Mouse (Mus musculus) hindbrain, embryonic 14.5 days (tissue): ENCODE results near the gene Slc12a3. TPM values are rescaled to one million over a fixed set of nuclear protein-coding genes. Genes with fewer than 3 reads are reported as not detected.

ENCODE experiments used
- ATAC-seq: fragments of 200-750 bp; cut with Nextera tagmentation; 2 replicates; pipeline ENCODE4 v1.8.0; 2017; ENCODE audit warnings: moderate number of reproducible peaks, mild to moderate bottlenecking, moderate TSS enrichment, moderate library complexity; ENCODE audit not compliant: low FRiP score
- DNase-seq: peaks from one replicate; pipeline ENCODE4 v3.0.0-alpha.2; 2015; ENCODE audit warnings: low spot score
- H3K27ac ChIP-seq: fragments of 300-500 bp; sonication (generic); 2 replicates; pipeline ENCODE4 v1.5.1; 2014; ENCODE audit warnings: mild to moderate bottlenecking, moderate library complexity
- H3K27me3 ChIP-seq: fragments of 300-500 bp; sonication (generic); 2 replicates; pipeline ENCODE4 v1.6.1; 2014; ENCODE audit warnings: mild to moderate bottlenecking, low read length, mixed read lengths; ENCODE audit not compliant: control insufficient read depth, insufficient read depth
- H3K36me3 ChIP-seq: fragments of 300-500 bp; sonication (generic); replicated peaks from 2 replicates; pipeline ENCODE4 v1.6.1; 2014; ENCODE audit not compliant: control insufficient read depth, insufficient read depth
- H3K4me1 ChIP-seq: fragments of 300-500 bp; sonication (generic); replicated peaks from 2 replicates; pipeline ENCODE4 v1.6.1; 2014; ENCODE audit warnings: antibody characterized with exemption, low read length, mixed read lengths; ENCODE audit not compliant: control insufficient read depth, insufficient read depth
- H3K4me2 ChIP-seq: fragments of 300-500 bp; sonication (generic); replicated peaks from 2 replicates; pipeline ENCODE4 v1.6.1; 2014; ENCODE audit warnings: mild to moderate bottlenecking, moderate library complexity
- H3K4me3 ChIP-seq: fragments of 300-500 bp; sonication (generic); replicated peaks from 2 replicates; pipeline ENCODE4 v1.5.1; 2014; ENCODE audit warnings: mild to moderate bottlenecking, low read length
- H3K9ac ChIP-seq: fragments of 300-500 bp; sonication (generic); 2 replicates; pipeline ENCODE4 v1.6.1; 2014
- H3K9me3 ChIP-seq: fragments of 300-500 bp; sonication (generic); 2 replicates; pipeline ENCODE4 v1.6.1; 2016; ENCODE audit warnings: low read length; ENCODE audit not compliant: control insufficient read depth
- WGBS: fragments of 180-500 bp; shearing (Covaris S2); extraction: QIAGEN DNeasy Blood & Tissue Kit; methylation state at CpG from one replicate; pipeline ENCODE4 v1.1.7; 2014; 5-methylcytosine and 5-hydroxymethylcytosine counted together
- polyA plus RNA-seq: library from polyadenylated mRNA; unstranded; fragments of >200 nt; fragmentation: Nextera tagmentation; extraction: Ambion mirVana; gene quantifications from 2 replicates; pipeline ENCODE4 v1.2.1, GENCODE M21; 2014

Slc12a3 gene
- polyA plus RNA-seq, result 0.07 TPM in 1 of 2 replicates, not detected in the other

GRCm38 (mm10) chr8:94328932-94329728 is at the start of gene Slc12a3:
TSS of gene Slc12a3 (plus strand) at chr8:94329201.
- ATAC-seq, result no peak
- Histone ChIP-seq H3K9ac (no peak within 1 kb of the TSS; the same call in 1 of the 2 replicates), H3K4me3 (no peak within 1 kb of the TSS), H3K27me3 (no peaks in the 10 kb centered on the region), H3K4me2 (no peak within 1 kb of the TSS), H3K4me1 (no peaks in the 10 kb centered on the region), H3K27ac (no peak within 1 kb of the TSS), H3K36me3 (0 out of 2 replicates have a peak, but pooled peaks cover 3% of the 10 kb centered on the region), H3K9me3 (no peaks in the 10 kb centered on the region)
- no peak for DNase-seq
- 82% methylated on average over 21 of the region's 21 CpGs for WGBS

GRCm38 (mm10) chr8:94280001-94280613 is 48.9 kb upstream of the Slc12a3 start:
- ATAC-seq, result no peak
- Histone ChIP-seq H3K9me3 (no peaks in the 10 kb centered on the region), H3K4me2 (no peak overlapping the region), H3K36me3 (0 out of 2 replicates have a peak, but pooled peaks cover 6% of the 10 kb centered on the region), H3K27me3 (no peaks in the 10 kb centered on the region), H3K4me3 (no peak overlapping the region), H3K9ac (no peak overlapping the region), H3K27ac (no peak overlapping the region), H3K4me1 (no peaks in the 10 kb centered on the region)
- DNase-seq, result no peak
- WGBS, result 75% methylated on average over 5 of the region's 5 CpGs

- peaks cover 18% of the 10 kb centered on the region; the same call in 1 of the 2 replicates for H3K36me3 ChIP-seq
- no peak overlapping the region for H3K27ac ChIP-seq
- H3K4me1 ChIP-seq, result no peaks in the 10 kb centered on the region
- H3K4me3 ChIP-seq, result no peak overlapping the region
- DNase-seq (no peak), ATAC-seq (no peak)
- H3K9ac ChIP-seq, result no peak overlapping the region
- no peaks in the 10 kb centered on the region for H3K9me3 ChIP-seq
- no peak overlapping the region for H3K4me2 ChIP-seq
- no peaks in the 10 kb centered on the region for H3K27me3 ChIP-seq
- 64% methylated on average over 3 of the region's 3 CpGs for WGBS
Observed at GRCm38 (mm10) chr8:94282453-94282985, 46.5 kb upstream of the Slc12a3 start.

GRCm38 (mm10) chr8:94284204-94284603 is 44.8 kb upstream of the Slc12a3 start:
- no peak for DNase-seq
- Histone ChIP-seq H3K9me3 (no peaks in the 10 kb centered on the region), H3K36me3 (peaks cover 19% of the 10 kb centered on the region; the same call in 1 of the 2 replicates), H3K4me2 (no peak overlapping the region), H3K27me3 (no peaks in the 10 kb centered on the region), H3K27ac (no peak overlapping the region), H3K4me1 (no peaks in the 10 kb centered on the region), H3K4me3 (no peak overlapping the region), H3K9ac (no peak overlapping the region)
- ATAC-seq, result no peak
- 89% methylated on average over 7 of the region's 7 CpGs for WGBS

- no peak overlapping the region for H3K4me2 ChIP-seq
- no peak overlapping the region for H3K4me3 ChIP-seq
- H3K9me3 ChIP-seq, result no peaks in the 10 kb centered on the region
- DNase-seq (no peak), ATAC-seq (no peak)
- 92% methylated on average over 5 of the region's 5 CpGs for WGBS
- H3K9ac ChIP-seq, result no peak overlapping the region
- no peaks in the 10 kb centered on the region for H3K27me3 ChIP-seq
- peaks cover 49% of the 10 kb centered on the region for H3K36me3 ChIP-seq
- no peak overlapping the region for H3K27ac ChIP-seq
- H3K4me1 ChIP-seq, result no peaks in the 10 kb centered on the region; the same call in 1 of the 2 replicates
Observed at GRCm38 (mm10) chr8:94290606-94291005, 38.4 kb upstream of the Slc12a3 start.

- peaks cover 49% of the 10 kb centered on the region for H3K36me3 ChIP-seq
- no peak overlapping the region for H3K4me3 ChIP-seq
- DNase-seq (no peak), ATAC-seq (peak; percentile 40; the same call in 1 of the 2 replicates)
- H3K4me2 ChIP-seq, result no peak overlapping the region
- no peak overlapping the region for H3K9ac ChIP-seq
- no peaks in the 10 kb centered on the region for H3K27me3 ChIP-seq
- peak overlapping the region; percentile 64 for H3K27ac ChIP-seq
- no peaks in the 10 kb centered on the region for H3K9me3 ChIP-seq
- no peaks in the 10 kb centered on the region; the same call in 1 of the 2 replicates for H3K4me1 ChIP-seq
- WGBS, result 73% methylated on average over 6 of the region's 6 CpGs
Observed at GRCm38 (mm10) chr8:94292072-94292471, 36.9 kb upstream of the Slc12a3 start.

- no peak overlapping the region for H3K4me2 ChIP-seq
- H3K27ac ChIP-seq, result peak overlapping the region; percentile 10; the same call in 1 of the 2 replicates
- DNase-seq (no peak), ATAC-seq (no peak)
- H3K4me1 ChIP-seq, result no peaks in the 10 kb centered on the region; the same call in 1 of the 2 replicates
- peaks cover 44% of the 10 kb centered on the region for H3K36me3 ChIP-seq
- 89% methylated on average over 8 of the region's 8 CpGs for WGBS
- H3K9ac ChIP-seq, result no peak overlapping the region
- H3K4me3 ChIP-seq, result no peak overlapping the region
- no peaks in the 10 kb centered on the region for H3K27me3 ChIP-seq
- no peaks in the 10 kb centered on the region for H3K9me3 ChIP-seq
Observed at GRCm38 (mm10) chr8:94292626-94293025, 36.4 kb upstream of the Slc12a3 start.

GRCm38 (mm10) chr8:94295687-94296086 is 33.3 kb upstream of the Slc12a3 start:
- 79% methylated on average over 6 of the region's 6 CpGs for WGBS

More at GRCm38 (mm10) chr8:94295687-94296086, 33.3 kb upstream of the Slc12a3 start:
- ATAC-seq (no peak), DNase-seq (no peak)
- H3K27me3 ChIP-seq, result no peaks in the 10 kb centered on the region
- H3K9me3 ChIP-seq, result no peaks in the 10 kb centered on the region
- H3K4me1 ChIP-seq, result no peaks in the 10 kb centered on the region; the same call in 1 of the 2 replicates
- peak overlapping the region; percentile 64; the same call in 1 of the 2 replicates for H3K27ac ChIP-seq
- peaks cover 41% of the 10 kb centered on the region for H3K36me3 ChIP-seq
- no peak overlapping the region for H3K4me2 ChIP-seq
- no peak overlapping the region for H3K9ac ChIP-seq
- H3K4me3 ChIP-seq, result no peak overlapping the region
